Mouse (Mus musculus) ovary, postnatal 36 days (tissue): Measurements from ENCODE around the gene Krtcap3.

Experiments used
- DNase-seq: peaks from one replicate; pipeline ENCODE4 v3.0.0; 2022; ENCODE audit warnings: low spot score, mixed read lengths

Gene Krtcap3

GRCm38 (mm10) chr5:31253806-31254205 is 2.3 kb downstream of the Krtcap3 start:
- no peak for DNase-seq

DNA sequence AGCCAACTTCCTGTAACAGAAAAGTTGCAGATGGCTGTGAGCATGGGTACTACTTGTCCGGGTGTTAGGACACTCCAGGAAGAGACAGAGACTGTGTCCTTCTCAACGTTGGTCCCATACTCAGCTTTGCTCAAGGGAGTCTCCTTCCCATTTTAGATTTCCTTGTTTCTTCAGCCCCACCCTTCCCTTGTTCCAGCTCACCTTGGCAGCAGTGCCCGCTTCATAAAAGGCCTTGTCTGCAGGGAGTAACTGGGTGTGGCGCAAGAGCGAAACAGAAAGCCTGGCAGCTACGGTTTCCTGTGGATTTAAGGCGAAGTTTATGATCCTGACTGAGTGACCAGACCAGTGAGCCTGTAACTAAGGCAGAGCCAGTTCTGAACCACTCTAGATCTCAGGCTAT is 3.0 kb downstream of the Krtcap3 start:
- peak; percentile 43 for DNase-seq

GRCm38 (mm10) chr5:31254901-31255300 is 3.4 kb downstream of the Krtcap3 start:
- DNase-seq = no peak

GRCm38 (mm10) chr5:31255381-31255780 is 3.9 kb downstream of the Krtcap3 start:
- DNase-seq = no peak

DNA sequence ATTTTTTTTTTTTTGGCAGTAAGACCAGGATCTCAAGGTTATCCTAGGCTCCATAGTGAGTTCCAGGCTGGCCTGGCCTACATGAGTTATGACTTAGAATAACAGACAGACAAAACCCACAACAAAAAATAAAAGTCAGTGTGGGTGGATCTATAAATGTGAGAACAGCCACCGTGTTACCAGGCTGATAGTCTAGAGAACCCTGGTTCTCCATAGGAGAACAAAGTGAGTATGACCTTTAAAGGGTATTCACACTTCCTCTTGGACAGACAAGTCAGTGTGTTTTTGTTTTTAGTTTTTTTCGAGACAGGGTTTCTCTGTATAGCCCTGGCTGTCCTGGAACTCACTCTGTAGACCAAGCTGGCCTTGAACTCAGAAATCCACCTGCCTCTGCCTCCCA is 4.5 kb downstream of the Krtcap3 start:
- DNase-seq = no peak

- DNase-seq = no peak
Measured at GRCm38 (mm10) chr5:31257616-31258015, 6.1 kb downstream of the Krtcap3 start.

- no peak for DNase-seq
Measured at GRCm38 (mm10) chr5:31266101-31266500, 14.6 kb downstream of the Krtcap3 start.

GRCm38 (mm10) chr5:31267686-31268085 is 16.2 kb downstream of the Krtcap3 start:
- DNase-seq = no peak

DNA sequence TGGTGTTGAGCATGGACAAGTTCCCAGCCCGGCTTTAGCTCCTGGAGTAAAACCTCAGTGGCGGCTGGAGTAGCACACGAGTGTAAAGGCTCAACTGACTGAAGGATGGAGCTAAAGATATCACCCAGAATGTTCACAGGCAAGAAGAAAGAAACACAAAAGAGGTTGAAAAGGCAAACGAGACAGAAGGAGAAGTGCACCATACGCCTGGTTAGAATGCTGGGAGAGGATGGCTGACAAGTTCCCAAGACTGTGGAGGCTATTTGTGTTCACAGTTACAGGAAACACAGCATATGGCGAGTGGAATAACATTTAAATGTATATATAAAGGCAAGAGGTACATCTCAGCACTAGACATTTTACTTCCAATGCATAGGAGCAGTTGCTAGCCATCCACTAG is 21.5 kb downstream of the Krtcap3 start:
- no peak for DNase-seq

DNA sequence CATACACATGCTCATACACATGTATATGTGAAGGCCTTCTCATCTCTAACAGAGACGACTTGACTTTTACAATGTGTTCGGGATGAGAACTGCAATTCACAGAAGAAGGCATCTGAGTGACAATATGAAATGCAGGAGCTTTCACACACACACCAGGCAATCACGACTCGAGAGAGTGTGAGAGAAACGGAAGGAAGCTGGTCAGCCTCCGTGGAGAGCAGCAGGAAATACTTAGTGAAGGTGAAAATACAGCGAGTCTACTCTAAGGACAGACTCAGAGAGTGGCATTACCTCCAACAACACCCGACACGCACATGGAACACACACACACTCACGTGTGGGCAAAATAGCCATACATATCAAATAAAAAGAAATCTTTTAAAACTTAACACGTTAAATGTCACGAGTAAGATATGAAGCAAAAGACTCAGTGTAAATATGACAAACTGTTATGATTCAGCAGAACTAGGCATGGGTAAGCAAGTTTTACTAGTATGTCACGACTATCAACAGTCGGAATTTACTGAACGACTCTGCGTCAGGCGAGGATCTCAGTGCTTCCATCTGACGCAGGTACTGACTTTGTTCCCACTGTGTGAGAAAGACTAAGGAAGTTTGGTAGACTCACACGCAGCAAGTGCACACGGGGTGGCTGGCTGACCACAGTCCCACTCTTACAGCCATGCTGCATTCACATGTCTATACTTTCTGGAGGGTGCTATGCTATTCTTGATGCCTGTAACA is 27.9 kb downstream of the Krtcap3 start:
- no peak for DNase-seq

- no peak for DNase-seq
Measured at GRCm38 (mm10) chr5:31288225-31288624, 36.7 kb downstream of the Krtcap3 start.

- DNase-seq = no peak
Measured at GRCm38 (mm10) chr5:31288655-31289054, 37.2 kb downstream of the Krtcap3 start.

DNA sequence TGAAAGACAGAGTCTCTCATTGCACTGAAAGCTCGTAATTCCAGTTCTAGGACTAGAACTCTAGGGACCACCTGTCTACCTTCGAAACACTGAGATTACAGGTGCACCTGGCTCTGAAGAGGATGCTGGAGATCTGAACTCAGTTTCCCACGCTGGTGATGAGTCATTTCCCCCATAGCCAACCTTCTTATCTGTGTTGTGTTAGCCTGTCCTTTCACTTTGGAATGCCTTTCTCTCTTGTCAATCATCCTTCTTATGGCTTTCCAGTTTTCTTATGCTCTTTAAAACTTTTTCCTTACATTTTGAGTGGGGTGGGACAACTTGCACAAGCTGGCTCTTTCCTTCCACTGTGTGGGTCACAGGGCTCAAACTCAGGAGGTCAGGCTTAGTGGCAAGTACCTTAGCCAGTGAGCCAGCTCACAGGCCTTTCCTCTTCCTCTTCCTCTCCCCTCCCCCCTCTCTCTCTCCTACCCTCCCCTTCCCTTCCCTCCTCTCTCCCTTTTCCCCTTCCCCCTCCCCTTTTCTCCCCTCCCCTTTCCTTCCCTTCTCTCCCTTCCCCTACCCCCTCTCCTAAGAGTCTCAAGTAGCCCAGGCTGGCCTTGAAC is 38.2 kb downstream of the Krtcap3 start:
- no peak for DNase-seq

DNA sequence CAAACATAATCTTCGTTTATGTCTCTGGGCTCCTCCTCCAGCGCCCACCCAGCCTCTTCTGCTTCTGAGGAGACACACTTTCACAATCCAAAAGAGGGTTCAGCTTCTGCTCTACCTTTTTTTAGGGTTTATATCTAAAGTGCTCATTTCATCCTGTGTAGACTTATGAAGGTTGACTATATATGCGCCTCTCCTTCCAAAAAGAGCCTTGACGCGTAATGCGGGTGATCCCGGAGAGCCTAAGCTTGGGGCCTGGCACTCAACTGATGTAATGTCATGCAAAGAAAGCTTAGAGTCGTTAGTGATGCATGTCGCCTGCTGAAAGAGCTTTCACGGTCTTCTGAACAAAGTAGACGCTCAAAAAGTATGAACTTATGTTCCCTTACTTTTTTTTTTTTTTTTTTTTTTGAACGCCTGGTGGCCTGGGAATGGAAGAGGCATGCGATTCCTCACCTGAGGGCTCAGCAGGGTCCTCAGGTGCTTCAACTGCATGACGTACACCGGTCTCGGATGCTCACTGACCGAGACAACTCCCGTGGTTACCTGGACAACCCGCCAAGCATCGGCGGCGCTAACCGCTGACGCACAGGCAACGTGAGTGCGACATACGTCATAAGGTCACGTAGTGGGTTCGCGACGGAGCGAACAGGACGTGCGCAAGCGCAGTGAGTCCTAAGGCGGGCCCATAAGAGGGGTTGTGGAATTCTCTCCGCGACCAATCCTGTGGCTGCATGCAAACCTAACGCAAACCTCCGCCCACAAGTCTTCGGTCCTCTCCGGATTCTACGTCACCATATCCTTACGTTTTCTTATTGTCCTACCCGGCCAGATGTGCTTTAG is 39.2 kb downstream of the Krtcap3 start, which contains the start of gene Ift172:
Ift172 (minus strand) TSS at position 596 of the 840 bp plus-strand sequence.
- DNase-seq = peak; percentile 94

- DNase-seq = no peak
Measured at GRCm38 (mm10) chr5:31291361-31291688, 39.8 kb downstream of the Krtcap3 start.

- DNase-seq = no peak
Measured at GRCm38 (mm10) chr5:31294964-31295605, 43.6 kb downstream of the Krtcap3 start.

- peak; percentile 49 for DNase-seq
Measured at GRCm38 (mm10) chr5:31295606-31296141, 44.2 kb downstream of the Krtcap3 start, which contains the start of gene Fndc4. Gene Fndc4 (minus strand): TSS chr5:31296080.

- no peak for DNase-seq
Measured at GRCm38 (mm10) chr5:31297047-31297757, 45.7 kb downstream of the Krtcap3 start, which contains the start of gene Gckr. Gene Gckr (plus strand): TSS chr5:31297443.

DNA sequence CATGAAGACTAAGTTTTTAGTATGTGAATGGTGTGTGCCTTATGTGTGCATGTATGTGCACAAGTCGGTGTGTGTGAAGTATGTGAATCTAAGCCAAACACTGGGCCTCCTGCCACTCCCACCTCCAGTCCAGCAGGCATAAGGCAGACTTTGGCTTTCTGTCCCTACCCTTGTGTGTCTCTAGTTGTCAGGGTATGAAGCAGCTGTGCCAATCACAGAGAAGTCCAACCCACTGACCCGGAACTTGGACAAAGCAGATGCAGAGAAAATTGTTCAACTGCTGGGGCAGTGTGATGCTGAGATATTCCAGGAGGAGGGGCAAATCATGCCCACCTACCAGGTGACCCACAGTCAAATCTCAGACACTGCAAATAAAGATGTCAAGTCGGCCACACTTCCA is 46.5 kb downstream of the Krtcap3 start:
- DNase-seq = no peak

DNA sequence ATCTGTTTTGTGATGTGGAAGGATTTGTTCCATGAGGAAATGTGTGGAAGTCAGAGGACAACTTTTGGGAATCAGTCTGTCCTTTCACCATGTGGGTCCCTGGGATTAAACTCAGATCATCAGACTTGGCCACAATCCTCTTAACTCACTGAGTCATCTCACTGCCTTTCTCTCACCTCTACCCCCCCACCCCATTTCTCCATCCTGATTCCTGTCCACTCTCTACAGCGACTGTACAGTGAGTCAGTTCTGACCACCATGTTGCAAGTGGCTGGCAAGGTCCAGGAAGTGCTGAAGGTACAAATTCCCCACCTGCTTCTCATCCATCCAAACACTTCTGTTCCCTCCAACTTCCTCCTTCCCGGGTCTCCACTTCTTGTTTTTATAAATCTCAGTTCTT is 47.0 kb downstream of the Krtcap3 start:
- no peak for DNase-seq

- no peak for DNase-seq
Measured at GRCm38 (mm10) chr5:31301866-31302265, 50.4 kb downstream of the Krtcap3 start.
